Mouse (Mus musculus) myocyte (in vitro differentiated cells): ENCODE results near the gene Kncn.

Experiments used
- CEBPB ChIP-seq: IDR thresholded peaks from 2 replicates; pipeline ENCODE4 v1.6.1; 2011; ENCODE audit warnings: mild to moderate bottlenecking, moderate library complexity; ENCODE audit not compliant: poor library complexity, insufficient read depth, severe bottlenecking
- E2F4 ChIP-seq: IDR thresholded peaks from one replicate; pipeline ENCODE4 v1.6.1; 2011; ENCODE audit warnings: mild to moderate bottlenecking, control low read depth, moderate library complexity; ENCODE audit not compliant: insufficient read depth
- MAX ChIP-seq: IDR thresholded peaks from one replicate; pipeline ENCODE4 v1.6.1; 2011; ENCODE audit warnings: low read depth, mild to moderate bottlenecking, control low read depth
- MYOG ChIP-seq, 3 experiments: IDR thresholded peaks; one replicate each; pipeline ENCODE4 v1.6.1; 2011; ENCODE audit warnings: control low read depth in 2 of 3, low read depth in 2 of 3, mild to moderate bottlenecking in 2 of 3; ENCODE audit not compliant: insufficient read length in 2 of 3, control insufficient read depth in 1 of 3, insufficient read depth in 1 of 3
- POLR2A ChIP-seq: IDR thresholded peaks from one replicate; pipeline ENCODE4 v1.6.1; 2011; ENCODE audit warnings: low read depth, mild to moderate bottlenecking, control low read depth, moderate library complexity; ENCODE audit not compliant: insufficient read length
- POLR2AphosphoS2 ChIP-seq: IDR thresholded peaks from one replicate; pipeline ENCODE4 v1.6.1; 2011; ENCODE audit warnings: low read depth, control low read depth; ENCODE audit not compliant: insufficient read length
- REST ChIP-seq: IDR thresholded peaks from one replicate; pipeline ENCODE4 v1.6.1; 2011; ENCODE audit warnings: mild to moderate bottlenecking, control low read depth, moderate library complexity; ENCODE audit not compliant: insufficient read depth, insufficient read length
- SRF ChIP-seq: IDR thresholded peaks from one replicate; pipeline ENCODE4 v1.6.1; 2011; ENCODE audit warnings: low read depth; ENCODE audit not compliant: control insufficient read depth, insufficient read length
- TCF12 ChIP-seq: IDR thresholded peaks from one replicate; pipeline ENCODE4 v1.6.1; 2011; ENCODE audit warnings: mild to moderate bottlenecking, control low read depth; ENCODE audit not compliant: poor library complexity, insufficient read depth, severe bottlenecking
- TCF3 ChIP-seq: IDR thresholded peaks from one replicate; pipeline ENCODE4 v1.6.1; 2011; ENCODE audit warnings: low read depth, control low read depth; ENCODE audit not compliant: insufficient read length
- USF1 ChIP-seq: IDR thresholded peaks from one replicate; pipeline ENCODE4 v1.6.1; 2011; ENCODE audit warnings: low read depth, mild to moderate bottlenecking, control low read depth, moderate library complexity

DNA sequence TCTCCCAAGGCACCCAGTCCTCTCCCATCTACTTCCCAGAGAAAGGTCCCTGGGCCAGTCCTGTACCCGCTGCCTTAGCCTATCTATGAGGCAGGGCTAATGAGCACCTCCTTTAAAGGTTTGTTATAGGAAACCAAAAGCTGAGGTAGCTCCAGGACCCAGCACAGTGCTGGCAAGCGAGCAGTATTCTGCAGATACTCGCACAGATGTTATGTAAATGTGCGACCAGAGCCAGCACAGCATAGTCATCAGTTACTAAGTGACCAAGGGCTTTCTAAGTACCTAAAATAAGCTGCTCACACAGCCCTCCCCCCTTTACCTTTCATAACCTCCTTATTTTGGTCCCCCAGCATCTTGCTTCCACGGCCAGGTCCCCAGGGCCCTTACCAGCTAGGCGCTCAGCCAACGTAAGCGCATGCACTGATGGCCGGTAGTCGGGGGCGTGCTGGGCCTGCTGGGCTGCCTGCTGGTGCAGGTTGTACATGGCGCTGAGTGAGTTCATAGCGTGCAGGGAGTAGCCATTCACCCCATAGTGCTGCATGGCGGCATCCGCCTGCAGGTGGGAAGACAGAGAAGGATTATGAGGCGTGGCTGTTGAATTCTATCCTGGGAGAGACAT lies 39.2 kb downstream of the Kncn start:
- no peak for TF ChIP-seq POLR2A
- TF ChIP-seq MAX = no peak
- no peak for TF ChIP-seq REST
- no peak for TF ChIP-seq TCF12
- TF ChIP-seq USF1 = no peak
- TF ChIP-seq POLR2AphosphoS2 = no peak
- TF ChIP-seq E2F4 = no peak
- TF ChIP-seq TCF3 = no peak
- TF ChIP-seq CEBPB = no peak
- no peak for TF ChIP-seq MYOG (IDR thresholded peaks at IDR 0.05; ENCODE audit: control insufficient read depth in 1 of 3, insufficient read depth in 1 of 3, insufficient read length in 2 of 3, low read depth in 2 of 3)
- TF ChIP-seq SRF = no peak
